Mouse (Mus musculus) thymus, adult 2 months (tissue): Measurements from ENCODE around the gene Wapl. TPM values are rescaled to one million over a fixed set of nuclear protein-coding genes. Genes with fewer than 3 reads are reported as not detected.

Experiments
- DNase-seq: peaks from one replicate; pipeline ENCODE4 v3.0.0; 2021
- H3K27ac ChIP-seq: fragments of 200-500 bp; 2 replicates; pipeline ENCODE4 v1.5.1; 2012; ENCODE audit warnings: low read length, control low read depth; ENCODE audit not compliant: control insufficient read depth, insufficient read depth
- H3K27me3 ChIP-seq: fragments of 200-500 bp; 2 replicates; pipeline ENCODE4 v1.6.1; 2012; ENCODE audit warnings: mild to moderate bottlenecking, low read length, moderate library complexity, mixed read lengths; ENCODE audit not compliant: control insufficient read depth, insufficient read depth
- H3K36me3 ChIP-seq: fragments of 200-500 bp; 2 replicates; pipeline ENCODE4 v1.6.1; 2012; ENCODE audit warnings: mild to moderate bottlenecking, low read length, moderate library complexity; ENCODE audit not compliant: control insufficient read depth, insufficient read depth
- H3K4me1 ChIP-seq: fragments of 200-500 bp; replicated peaks from 2 replicates; pipeline ENCODE4 v1.6.1; 2012; ENCODE audit warnings: low read length; ENCODE audit not compliant: control insufficient read depth, insufficient read depth
- H3K4me3 ChIP-seq: fragments of 200-500 bp; 2 replicates; pipeline ENCODE4 v1.5.1; 2012; ENCODE audit warnings: mild to moderate bottlenecking, low read length, control low read depth, moderate library complexity; ENCODE audit not compliant: control insufficient read depth, insufficient read depth
- CTCF ChIP-seq: fragments of 200-500 bp; IDR thresholded peaks from 2 replicates; pipeline ENCODE4 v1.5.1; 2012; ENCODE audit warnings: mild to moderate bottlenecking, control low read depth, low read length, moderate library complexity, borderline replicate concordance; ENCODE audit not compliant: control insufficient read depth, poor library complexity, insufficient read depth; ENCODE audit errors: extremely low read depth
- POLR2A ChIP-seq: fragments of 200-500 bp; IDR thresholded peaks from 2 replicates; pipeline ENCODE4 v1.6.1; 2012; ENCODE audit warnings: mild to moderate bottlenecking, low read length, control low read depth, moderate library complexity; ENCODE audit not compliant: control insufficient read depth, poor library complexity, insufficient read depth; ENCODE audit errors: extremely low read depth
- WGBS: fragments of 180-500 bp; shearing (Covaris S2); methylation state at CpG from one replicate; pipeline ENCODE4 v1.1.7; 2018; 5-methylcytosine and 5-hydroxymethylcytosine counted together
- polyA plus RNA-seq: library from polyadenylated mRNA; depleted of rRNA; stranded (reverse); fragments of >200 nt; gene quantifications from 2 replicates; pipeline ENCODE4 v1.2.3, GENCODE M21; 2012; rRNA removed

Gene Wapl
- polyA plus RNA-seq, 1 experiment, result 37.9 TPM

- no peak for DNase-seq
- H3K4me1 ChIP-seq, result no peaks in the 10 kb centered on the region
- no peak for TF ChIP-seq POLR2A
- TF ChIP-seq CTCF, result no peak
- H3K27ac ChIP-seq, result no peak overlapping the region
- WGBS, result 90% methylated on average over 7 of the region's 7 CpGs
- no peak overlapping the region for H3K4me3 ChIP-seq
- no peaks in the 10 kb centered on the region for H3K36me3 ChIP-seq
- no peaks in the 10 kb centered on the region for H3K27me3 ChIP-seq
Measured at GRCm38 (mm10) chr14:34778760-34779159, 105.0 kb downstream of the Wapl start.

- Histone ChIP-seq H3K27me3 (no peaks in the 10 kb centered on the region), H3K4me1 (no peaks in the 10 kb centered on the region), H3K4me3 (no peak overlapping the region), H3K36me3 (no peaks in the 10 kb centered on the region), H3K27ac (no peak overlapping the region)
- TF ChIP-seq POLR2A (no peak), CTCF (no peak)
- no peak for DNase-seq
- WGBS, result 69% methylated on average over 1 of the region's 1 CpGs
Measured at GRCm38 (mm10) chr14:34793406-34794037, 119.8 kb downstream of the Wapl start.

Other genes starting within 250 kb of the Wapl start
- gene Bmpr1a, start 170.6 kb upstream of the Wapl start, polyA plus RNA-seq, result 2.0 and 3.1 TPM in 2 replicates
- gene 9230112D13Rik, start 151.1 kb upstream of the Wapl start, polyA plus RNA-seq, result not detected in 2 replicates
- gene Ldb3, start 85.2 kb upstream of the Wapl start, polyA plus RNA-seq, result 6.6 and 63.0 TPM in 2 replicates
- 0.22 and 1.1 TPM in 2 replicates for gene Opn4, start 73.8 kb upstream of the Wapl start, polyA plus RNA-seq
- 0.19 and 0.26 TPM in 2 replicates for gene Grid1, start 146.2 kb downstream of the Wapl start, polyA plus RNA-seq